In the genomic region with DNA sequence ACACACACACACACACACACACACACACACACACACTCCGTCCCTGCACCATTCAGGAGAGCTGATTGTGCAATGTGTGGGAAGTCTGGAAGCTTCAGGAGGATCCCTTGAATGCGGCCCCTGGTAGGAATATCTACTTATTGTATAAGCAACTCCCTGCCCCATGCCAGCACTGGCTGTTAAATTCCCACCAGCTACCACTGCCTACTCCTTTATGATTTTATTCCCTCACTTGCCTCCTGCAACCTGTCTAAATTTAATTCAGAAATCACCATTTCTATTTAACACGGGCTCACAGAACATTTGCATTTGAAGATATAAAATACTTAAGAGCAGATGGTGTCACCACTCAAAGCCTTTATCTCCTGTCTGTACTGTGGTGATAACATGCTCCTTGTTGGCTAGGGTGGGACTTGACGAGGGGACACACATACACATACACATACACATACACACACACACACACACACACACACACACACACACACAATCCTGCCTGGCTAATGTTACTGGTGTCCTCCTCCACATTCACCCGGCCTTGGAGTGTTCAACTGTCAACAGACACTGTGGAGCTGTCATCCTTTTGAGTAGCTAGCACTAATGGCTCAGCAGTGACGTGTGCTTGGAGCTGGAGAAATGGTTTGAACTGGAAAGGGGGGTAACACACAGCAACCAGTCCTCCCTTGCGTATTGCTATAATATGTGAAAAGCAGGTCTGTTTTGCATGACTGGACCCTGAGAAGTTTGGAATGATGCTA, we compare ENCODE assay signal across 19 mouse cellular contexts. TPM values are rescaled to one million over a fixed set of nuclear protein-coding genes. Genes with fewer than 3 reads are reported as not detected.
A peak's percentile ranks its signal among the peaks of the same experiment; 100 is the strongest.
DNase-seq lines count a peak whose midpoint lies in the region; ATAC-seq lines count a peak whose summit lies in the region.
"Had no signal": no experiment of that assay in that cellular context is flagged by ENCODE, and none has a peak within 500 bp of the region (broad histone marks: within the 10 kb centered on the region; RNA-seq: fewer than 3 reads in every experiment).

No protein-coding gene starts in this region.

- no peak for DNase-seq in heart, adult 9 months (ENCODE audit: low spot score in 2 of 2)
- DNase-seq in liver, embryonic 11.5 days (ENCODE audit: low spot score) = no peak
- DNase-seq in hindbrain, embryonic 11.5 days (ENCODE audit: low spot score) = no peak
- DNase-seq: adrenal gland, postnatal 10 days; cerebellum, adult 9-10 months; gastrocnemius, postnatal 36 days; lung, adult 18-20 months; thymus, postnatal 14 days had no signal

- H3K4me2 ChIP-seq in heart, embryonic 13.5 days = no peak overlapping the region
- no peak overlapping the region for H3K4me2 ChIP-seq in midbrain, embryonic 16.5 days (ENCODE audit: low read length)
- no peak overlapping the region for H3K4me2 ChIP-seq in midbrain, embryonic 13.5 days (replicated peaks)
- H3K4me2 ChIP-seq in liver, embryonic 11.5 days = no peak overlapping the region
- no peak overlapping the region for H3K4me2 ChIP-seq in hindbrain, embryonic 11.5 days (replicated peaks; ENCODE audit: low read depth, low read length)
- H3K4me2 ChIP-seq: hindbrain, embryonic 13.5 days; intestine, embryonic 15.5 days; kidney, embryonic 15.5 days; neural tube, embryonic 13.5 days had no signal

- no peaks in the 10 kb centered on the region for H3K27me3 ChIP-seq in heart, embryonic 13.5 days (replicated peaks)
- no peaks in the 10 kb centered on the region for H3K27me3 ChIP-seq in midbrain, embryonic 16.5 days (ENCODE audit: control insufficient read depth, insufficient read depth, low read depth, low read length)
- no peaks in the 10 kb centered on the region for H3K27me3 ChIP-seq in midbrain, embryonic 13.5 days
- H3K27me3 ChIP-seq in liver, embryonic 11.5 days (replicated peaks; ENCODE audit: control insufficient read depth, insufficient read depth, low read length) = no peaks in the 10 kb centered on the region
- H3K27me3 ChIP-seq in hindbrain, embryonic 11.5 days (ENCODE audit: control insufficient read depth, insufficient read depth, low read length) = no peaks in the 10 kb centered on the region
- H3K27me3 ChIP-seq: hindbrain, embryonic 13.5 days; intestine, embryonic 15.5 days; kidney, embryonic 15.5 days; neural tube, embryonic 13.5 days had no signal

- H3K36me3 ChIP-seq in heart, embryonic 13.5 days = no peaks in the 10 kb centered on the region
- no peaks in the 10 kb centered on the region for H3K36me3 ChIP-seq in midbrain, embryonic 16.5 days (ENCODE audit: control insufficient read depth, insufficient read depth, low read length)
- no peaks in the 10 kb centered on the region for H3K36me3 ChIP-seq in midbrain, embryonic 13.5 days
- no peaks in the 10 kb centered on the region for H3K36me3 ChIP-seq in liver, embryonic 11.5 days (ENCODE audit: control insufficient read depth, insufficient read depth, low read length)
- no peaks in the 10 kb centered on the region for H3K36me3 ChIP-seq in hindbrain, embryonic 11.5 days (ENCODE audit: control insufficient read depth, insufficient read depth, low read length)
- H3K36me3 ChIP-seq: hindbrain, embryonic 13.5 days; intestine, embryonic 15.5 days; kidney, embryonic 15.5 days; neural tube, embryonic 13.5 days had no signal

- 33% methylated on average over 7 of the region's 7 CpGs for WGBS in heart, embryonic 13.5 days
- WGBS in midbrain, embryonic 16.5 days = 77% methylated on average over 7 of the region's 7 CpGs
- 77% methylated on average over 7 of the region's 7 CpGs for WGBS in midbrain, embryonic 13.5 days
- WGBS in liver, embryonic 11.5 days = 55% methylated on average over 7 of the region's 7 CpGs
- 86% methylated on average over 7 of the region's 7 CpGs for WGBS in hindbrain, embryonic 11.5 days

- peaks cover 35% of the 10 kb centered on the region for H3K4me1 ChIP-seq in heart, embryonic 13.5 days
- H3K4me1 ChIP-seq in midbrain, embryonic 16.5 days (ENCODE audit: control insufficient read depth, insufficient read depth, low read length) = peaks cover 4% of the 10 kb centered on the region; the same call in 1 of the 2 replicates
- peaks cover 13% of the 10 kb centered on the region for H3K4me1 ChIP-seq in midbrain, embryonic 13.5 days (replicated peaks)
- H3K4me1 ChIP-seq in liver, embryonic 11.5 days (replicated peaks; ENCODE audit: control insufficient read depth, insufficient read depth, low read length) = no peaks in the 10 kb centered on the region
- no peaks in the 10 kb centered on the region for H3K4me1 ChIP-seq in hindbrain, embryonic 11.5 days (replicated peaks; ENCODE audit: control insufficient read depth, insufficient read depth, low read length)
- H3K4me1 ChIP-seq: intestine, embryonic 15.5 days had no signal

- no peak overlapping the region for H3K9ac ChIP-seq in heart, embryonic 13.5 days
- H3K9ac ChIP-seq in midbrain, embryonic 16.5 days (ENCODE audit: low read depth, low read length) = no peak overlapping the region
- H3K9ac ChIP-seq in midbrain, embryonic 13.5 days (replicated peaks) = no peak overlapping the region
- no peak overlapping the region for H3K9ac ChIP-seq in liver, embryonic 11.5 days (ENCODE audit: low read depth, low read length)
- no peak overlapping the region for H3K9ac ChIP-seq in hindbrain, embryonic 11.5 days (ENCODE audit: low read depth, low read length)
- H3K9ac ChIP-seq: hindbrain, embryonic 13.5 days; intestine, embryonic 15.5 days; kidney, embryonic 15.5 days; neural tube, embryonic 13.5 days had no signal

- no peaks in the 10 kb centered on the region for H3K9me3 ChIP-seq in heart, embryonic 13.5 days
- no peaks in the 10 kb centered on the region for H3K9me3 ChIP-seq in midbrain, embryonic 16.5 days (replicated peaks; ENCODE audit: control insufficient read depth, low read length, poor library complexity, severe bottlenecking)
- no peaks in the 10 kb centered on the region for H3K9me3 ChIP-seq in midbrain, embryonic 13.5 days
- H3K9me3 ChIP-seq in liver, embryonic 11.5 days (ENCODE audit: control insufficient read depth, low read length) = no peaks in the 10 kb centered on the region
- no peaks in the 10 kb centered on the region for H3K9me3 ChIP-seq in hindbrain, embryonic 11.5 days (ENCODE audit: control insufficient read depth, low read length)
- H3K9me3 ChIP-seq: hindbrain, embryonic 13.5 days; intestine, embryonic 15.5 days; kidney, embryonic 15.5 days; neural tube, embryonic 13.5 days had no signal

- H3K4me3 ChIP-seq in heart, embryonic 13.5 days = no peak overlapping the region
- H3K4me3 ChIP-seq in midbrain, embryonic 16.5 days (ENCODE audit: low read depth, low read length) = no peak overlapping the region
- H3K4me3 ChIP-seq in midbrain, embryonic 13.5 days (replicated peaks) = no peak overlapping the region
- no peak overlapping the region for H3K4me3 ChIP-seq in liver, embryonic 11.5 days (ENCODE audit: low read depth, low read length)
- H3K4me3 ChIP-seq in hindbrain, embryonic 11.5 days (ENCODE audit: low read depth, low read length) = no peak overlapping the region
- H3K4me3 ChIP-seq: hindbrain, embryonic 13.5 days; intestine, embryonic 15.5 days; kidney, embryonic 15.5 days; layer of hippocampus, adult 2 months; neural tube, embryonic 13.5 days had no signal

- peak; percentile 51 for ATAC-seq in heart, embryonic 13.5 days (ENCODE audit: extremely low read depth, insufficient number of reproducible peaks, low FRiP score, low TSS enrichment)
- peak; percentile 41; the same call in 1 of the 2 replicates for ATAC-seq in midbrain, embryonic 16.5 days
- no peak; the same call in 1 of the 2 replicates for ATAC-seq in midbrain, embryonic 13.5 days
- peak; percentile 88 for ATAC-seq in liver, embryonic 11.5 days (replicated peaks; ENCODE audit: low FRiP score)
- peak; percentile 82 for ATAC-seq in megakaryocyte-erythroid progenitor cell, adult 5-6 weeks (replicated peaks; ENCODE audit: low FRiP score, low TSS enrichment, poor library complexity, severe bottlenecking)
- ATAC-seq in hindbrain, embryonic 11.5 days (ENCODE audit: low FRiP score) = no peak
- ATAC-seq: forebrain, embryonic 16.5 days; intestine, embryonic 15.5 days had no signal

- H3K27ac ChIP-seq in heart, embryonic 13.5 days (replicated peaks) = no peak overlapping the region; the same call in 1 of the 2 replicates
- H3K27ac ChIP-seq in midbrain, embryonic 16.5 days (ENCODE audit: low read length) = no peak overlapping the region
- no peak overlapping the region for H3K27ac ChIP-seq in midbrain, embryonic 13.5 days
- H3K27ac ChIP-seq in liver, embryonic 11.5 days (ENCODE audit: low read depth, low read length) = no peak overlapping the region
- no peak overlapping the region for H3K27ac ChIP-seq in hindbrain, embryonic 11.5 days (ENCODE audit: low read depth, low read length)
- H3K27ac ChIP-seq: hindbrain, embryonic 13.5 days; intestine, embryonic 15.5 days; kidney, embryonic 15.5 days; layer of hippocampus, adult 2 months; macrophage; neural tube, embryonic 13.5 days had no signal

RNA-seq across cellular contexts. Expression of a gene that starts 23.0 kb away (rescaled TPM):
- 85.1 and 90.3 TPM in 2 replicates for polyA plus RNA-seq in heart, embryonic 13.5 days (2015; fragmentation: Nextera tagmentation; extraction: Ambion mirVana)
- polyA plus RNA-seq in midbrain, embryonic 16.5 days (2015; fragmentation: Nextera tagmentation; extraction: Ambion mirVana) = 117 and 127 TPM in 2 replicates
- polyA plus RNA-seq in midbrain, embryonic 13.5 days (2015; fragmentation: Nextera tagmentation; extraction: Ambion mirVana) = 164 and 169 TPM in 2 replicates
- polyA plus RNA-seq in liver, embryonic 11.5 days (2014; fragmentation: Nextera tagmentation; extraction: Ambion mirVana) = 76.8 and 80.0 TPM in 2 replicates
- 258 and 281 TPM in 2 replicates for total RNA-seq in megakaryocyte-erythroid progenitor cell, adult 5-6 weeks (2014; fragmentation: Nextera tagmentation)
- total RNA-seq in megakaryocyte-erythroid progenitor cell, adult 5-6 weeks (2017) = 371 and 387 TPM in 2 replicates
- 103 TPM in 2 replicates for polyA plus RNA-seq in hindbrain, embryonic 11.5 days (2014; fragmentation: Nextera tagmentation; extraction: Ambion mirVana)

Comparison
In these comparisons a context has a peak if more than half of its experiments do, and no peak if none do; other contexts are left out.
1. ATAC-seq: peak in heart, embryonic 13.5 days (single experiment), midbrain, embryonic 16.5 days (single experiment), liver, embryonic 11.5 days (single experiment) and megakaryocyte-erythroid progenitor cell, adult 5-6 weeks (single experiment); none in midbrain, embryonic 13.5 days (single experiment) and hindbrain, embryonic 11.5 days (single experiment).